Mouse (Mus musculus) heart, embryonic 10.5 days (tissue): ENCODE results near the gene Slc22a2. TPM values are rescaled to one million over a fixed set of nuclear protein-coding genes. Genes with fewer than 3 reads are reported as not detected.

Source experiments
- DNase-seq: peaks from one replicate; pipeline ENCODE4 v3.0.0-alpha.2; 2017; ENCODE audit warnings: low spot score
- H3K27ac ChIP-seq: fragments of 300-500 bp; sonication (generic); 2 replicates; pipeline ENCODE4 v1.5.1; 2016; ENCODE audit warnings: mild to moderate bottlenecking
- H3K27me3 ChIP-seq: fragments of 300-500 bp; sonication (generic); 2 replicates; pipeline ENCODE4 v1.6.1; 2016; ENCODE audit warnings: mild to moderate bottlenecking; ENCODE audit not compliant: poor library complexity, insufficient read depth, severe bottlenecking
- H3K36me3 ChIP-seq: fragments of 300-500 bp; sonication (generic); 2 replicates; pipeline ENCODE4 v1.6.1; 2016; ENCODE audit warnings: mild to moderate bottlenecking, moderate library complexity
- H3K4me1 ChIP-seq: fragments of 300-500 bp; sonication (generic); 2 replicates; pipeline ENCODE4 v1.6.1; 2016; ENCODE audit warnings: mild to moderate bottlenecking
- H3K4me3 ChIP-seq: fragments of 300-500 bp; sonication (generic); 2 replicates; pipeline ENCODE4 v1.5.1; 2016; ENCODE audit warnings: mild to moderate bottlenecking, moderate library complexity
- H3K9me3 ChIP-seq: fragments of 300-500 bp; sonication (generic); 2 replicates; pipeline ENCODE4 v1.6.1; 2016; ENCODE audit warnings: mild to moderate bottlenecking, moderate library complexity
- WGBS: fragments of 180-500 bp; shearing (Covaris S2); methylation state at CpG from one replicate; pipeline ENCODE4 v1.1.7; 2016; 5-methylcytosine and 5-hydroxymethylcytosine counted together
- polyA plus RNA-seq: library from polyadenylated mRNA; unstranded; fragments of >200 nt; fragmentation: Nextera tagmentation; extraction: Ambion mirVana; gene quantifications from 2 replicates; pipeline ENCODE4 v1.2.1, GENCODE M21; 2016

The Slc22a2 gene
- polyA plus RNA-seq, 1 experiment from 2014 or later, result not detected

GRCm38 (mm10) chr17:12639585-12639984 lies 55.7 kb downstream of the Slc22a2 start:
- Histone ChIP-seq H3K27me3 (peaks cover 10% of the 10 kb centered on the region; the same call in 1 of the 2 replicates), H3K36me3 (no peaks in the 10 kb centered on the region), H3K9me3 (0 out of 2 replicates have a peak, but pooled peaks cover 7% of the 10 kb centered on the region), H3K27ac (no peak overlapping the region), H3K4me3 (no peak overlapping the region), H3K4me1 (peaks cover 3% of the 10 kb centered on the region; the same call in 1 of the 2 replicates)
- WGBS, result 78% methylated on average over 3 of the region's 3 CpGs
- no peak for DNase-seq

- 72% methylated on average over 4 of the region's 4 CpGs for WGBS
- no peaks in the 10 kb centered on the region for H3K36me3 ChIP-seq
- no peaks in the 10 kb centered on the region for H3K27me3 ChIP-seq
- H3K27ac ChIP-seq, result no peak overlapping the region
- no peak overlapping the region for H3K4me3 ChIP-seq
- DNase-seq, result no peak
- peaks cover 3% of the 10 kb centered on the region; the same call in 1 of the 2 replicates for H3K4me1 ChIP-seq
- 0 out of 2 replicates have a peak, but pooled peaks cover 7% of the 10 kb centered on the region for H3K9me3 ChIP-seq
Measured at GRCm38 (mm10) chr17:12641087-12641486, 57.2 kb downstream of the Slc22a2 start.

- Histone ChIP-seq H3K27ac (no peak overlapping the region), H3K4me1 (no peaks in the 10 kb centered on the region), H3K27me3 (no peaks in the 10 kb centered on the region), H3K36me3 (no peaks in the 10 kb centered on the region), H3K9me3 (0 out of 2 replicates have a peak, but pooled peaks cover 2% of the 10 kb centered on the region), H3K4me3 (no peak overlapping the region)
- no peak for DNase-seq
- 93% methylated on average over 5 of the region's 5 CpGs for WGBS
Measured at GRCm38 (mm10) chr17:12645461-12645860, 61.5 kb downstream of the Slc22a2 start.

GRCm38 (mm10) chr17:12652604-12653003 lies 68.7 kb downstream of the Slc22a2 start:
- Histone ChIP-seq H3K27ac (no peak overlapping the region), H3K9me3 (no peaks in the 10 kb centered on the region), H3K36me3 (no peaks in the 10 kb centered on the region), H3K4me1 (0 out of 2 replicates have a peak, but pooled peaks cover 5% of the 10 kb centered on the region), H3K4me3 (no peak overlapping the region), H3K27me3 (no peaks in the 10 kb centered on the region)
- WGBS, result 81% methylated on average over 11 of the region's 11 CpGs
- DNase-seq, result no peak

GRCm38 (mm10) chr17:12654061-12654460 lies 70.1 kb downstream of the Slc22a2 start:
- H3K4me3 ChIP-seq, result no peak overlapping the region
- DNase-seq, result no peak
- no peaks in the 10 kb centered on the region for H3K27me3 ChIP-seq
- no peaks in the 10 kb centered on the region for H3K9me3 ChIP-seq
- no peak overlapping the region for H3K27ac ChIP-seq
- 0 out of 2 replicates have a peak, but pooled peaks cover 7% of the 10 kb centered on the region for H3K4me1 ChIP-seq
- H3K36me3 ChIP-seq, result no peaks in the 10 kb centered on the region; the same call in 1 of the 2 replicates
- WGBS, result 89% methylated on average over 3 of the region's 3 CpGs

- no peak for DNase-seq
- H3K27ac ChIP-seq, result no peak overlapping the region
- H3K9me3 ChIP-seq, result no peaks in the 10 kb centered on the region
- WGBS, result 71% methylated on average over 7 of the region's 7 CpGs
- H3K27me3 ChIP-seq, result no peaks in the 10 kb centered on the region
- H3K36me3 ChIP-seq, result no peaks in the 10 kb centered on the region; the same call in 1 of the 2 replicates
- 0 out of 2 replicates have a peak, but pooled peaks cover 7% of the 10 kb centered on the region for H3K4me1 ChIP-seq
- no peak overlapping the region for H3K4me3 ChIP-seq
Measured at GRCm38 (mm10) chr17:12655826-12656225, 71.9 kb downstream of the Slc22a2 start.

GRCm38 (mm10) chr17:12658784-12659183 lies 74.9 kb downstream of the Slc22a2 start:
- Histone ChIP-seq H3K27ac (no peak overlapping the region), H3K4me3 (no peak overlapping the region), H3K9me3 (no peaks in the 10 kb centered on the region), H3K27me3 (no peaks in the 10 kb centered on the region), H3K4me1 (peaks cover 16% of the 10 kb centered on the region), H3K36me3 (no peaks in the 10 kb centered on the region; the same call in 1 of the 2 replicates)
- DNase-seq, result no peak
- 81% methylated on average over 7 of the region's 7 CpGs for WGBS

- Histone ChIP-seq H3K27me3 (no peaks in the 10 kb centered on the region), H3K9me3 (no peaks in the 10 kb centered on the region), H3K36me3 (no peaks in the 10 kb centered on the region; the same call in 1 of the 2 replicates), H3K27ac (no peak overlapping the region), H3K4me3 (no peak overlapping the region), H3K4me1 (peaks cover 21% of the 10 kb centered on the region)
- WGBS, result 85% methylated on average over 10 of the region's 10 CpGs
- DNase-seq, result no peak
Measured at GRCm38 (mm10) chr17:12659233-12659632, 75.3 kb downstream of the Slc22a2 start.

- peaks cover 30% of the 10 kb centered on the region for H3K4me1 ChIP-seq
- H3K27me3 ChIP-seq, result no peaks in the 10 kb centered on the region
- no peaks in the 10 kb centered on the region for H3K9me3 ChIP-seq
- no peak overlapping the region for H3K27ac ChIP-seq
- H3K36me3 ChIP-seq, result no peaks in the 10 kb centered on the region; the same call in 1 of the 2 replicates
- DNase-seq, result no peak
- no peak overlapping the region for H3K4me3 ChIP-seq
- WGBS, result 66% methylated on average over 13 of the region's 13 CpGs
Measured at GRCm38 (mm10) chr17:12660572-12661260, 76.8 kb downstream of the Slc22a2 start.

GRCm38 (mm10) chr17:12664156-12664555 lies 80.2 kb downstream of the Slc22a2 start:
- Histone ChIP-seq H3K4me1 (peaks cover 56% of the 10 kb centered on the region), H3K36me3 (no peaks in the 10 kb centered on the region), H3K27ac (peak overlapping the region; percentile 70), H3K4me3 (no peak overlapping the region), H3K9me3 (no peaks in the 10 kb centered on the region), H3K27me3 (no peaks in the 10 kb centered on the region)
- 68% methylated on average over 8 of the region's 8 CpGs for WGBS
- DNase-seq, result no peak

- 5% methylated on average over 7 of the region's 7 CpGs for WGBS
- Histone ChIP-seq H3K4me1 (peaks cover 53% of the 10 kb centered on the region), H3K9me3 (no peaks in the 10 kb centered on the region), H3K36me3 (no peaks in the 10 kb centered on the region), H3K27ac (peak overlapping the region; percentile 85), H3K27me3 (no peaks in the 10 kb centered on the region), H3K4me3 (no peak overlapping the region)
- no peak for DNase-seq
Measured at GRCm38 (mm10) chr17:12668478-12669362, 84.8 kb downstream of the Slc22a2 start.

GRCm38 (mm10) chr17:12669363-12669679 lies 85.4 kb downstream of the Slc22a2 start:
- Histone ChIP-seq H3K4me1 (peaks cover 50% of the 10 kb centered on the region), H3K27me3 (no peaks in the 10 kb centered on the region), H3K36me3 (no peaks in the 10 kb centered on the region), H3K9me3 (no peaks in the 10 kb centered on the region), H3K4me3 (no peak overlapping the region), H3K27ac (peak overlapping the region; percentile 85)
- peak; percentile 89 for DNase-seq

- WGBS, result 80% methylated on average over 5 of the region's 5 CpGs
- no peak overlapping the region for H3K27ac ChIP-seq
Measured at GRCm38 (mm10) chr17:12671029-12671605, 87.2 kb downstream of the Slc22a2 start.

More at GRCm38 (mm10) chr17:12671029-12671605, 87.2 kb downstream of the Slc22a2 start:
- no peak overlapping the region for H3K4me3 ChIP-seq
- no peaks in the 10 kb centered on the region for H3K36me3 ChIP-seq
- H3K27me3 ChIP-seq, result no peaks in the 10 kb centered on the region
- DNase-seq, result no peak
- no peaks in the 10 kb centered on the region for H3K9me3 ChIP-seq
- H3K4me1 ChIP-seq, result peaks cover 42% of the 10 kb centered on the region
